Mouse (Mus musculus): Measurements from ENCODE around the gene Adgre1.

DNA sequence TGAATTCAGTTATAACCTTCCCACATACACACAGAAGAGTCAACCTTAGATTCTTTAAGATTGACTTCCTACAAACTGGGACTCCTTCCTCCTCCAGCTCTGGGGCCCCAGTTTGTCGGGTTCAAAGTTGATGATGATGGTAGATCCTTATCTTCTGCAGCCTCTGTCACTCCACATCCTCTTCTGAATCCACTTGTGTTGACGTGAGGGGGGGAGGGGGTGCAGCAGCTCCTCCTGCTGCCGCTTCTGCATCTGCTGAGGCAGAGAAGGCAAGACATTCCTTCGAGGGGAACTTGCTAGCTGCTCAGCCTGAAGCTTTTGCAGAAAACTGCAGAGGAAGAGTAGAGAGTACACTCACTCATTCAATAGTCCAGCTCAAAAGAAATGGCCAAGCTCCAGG lies 16.9 kb upstream of the Adgre1 start:
- TF ChIP-seq CTCF (conservative IDR thresholded peaks at IDR 0.05; ENCODE audit: low read length) (no peak), NANOG (IDR thresholded peaks at IDR 0.05; ENCODE audit: borderline replicate concordance, low read length) (no peak), POU5F1 (IDR thresholded peaks at IDR 0.05; ENCODE audit: borderline replicate concordance, low read length) (no peak)

Measured in E14TG2a.4 (cell line).